Mouse (Mus musculus) CH12.LX (cell line): ENCODE results near the gene Gm20388. TPM values are rescaled to one million over a fixed set of nuclear protein-coding genes. Genes with fewer than 3 reads are reported as not detected.

Experiments used
- DNase-seq: peaks from one replicate; pipeline ENCODE4 v3.0.0-alpha.2; 2013; ENCODE audit errors: extremely low read depth
- H3K27ac ChIP-seq: 2 replicates; pipeline ENCODE4 v1.5.1; 2012; ENCODE audit warnings: low read depth, mild to moderate bottlenecking, control low read depth, moderate library complexity; ENCODE audit not compliant: insufficient read depth
- H3K27me3 ChIP-seq: replicated peaks from 2 replicates; pipeline ENCODE3; 2012; ENCODE audit warnings: inconsistent platforms
- H3K36me3 ChIP-seq, 2 experiments: replicated peaks in 1 of 2; 2 replicates each; pipeline versions ENCODE3 to v1.6.1; 2012; ENCODE audit warnings: inconsistent platforms in 1 of 2, low read length in 1 of 2, mild to moderate bottlenecking in 1 of 2, mixed read lengths in 1 of 2, moderate library complexity in 1 of 2; ENCODE audit not compliant: control insufficient read depth in 1 of 2, insufficient read depth in 1 of 2
- H3K4me1 ChIP-seq, 2 experiments: 2 replicates each; pipeline ENCODE4 v1.6.1; 2012; ENCODE audit warnings: inconsistent platforms in 1 of 2, moderate library complexity in 1 of 2; ENCODE audit not compliant: insufficient read depth in 2 of 2, control insufficient read depth in 1 of 2
- H3K4me2 ChIP-seq: 2 replicates; pipeline ENCODE4 v1.6.1; 2012; ENCODE audit warnings: low read depth, mild to moderate bottlenecking, control low read depth; ENCODE audit not compliant: poor library complexity, insufficient read depth, severe bottlenecking
- H3K4me3 ChIP-seq, 3 experiments: fragments of 150-350 bp in 1 of 3; sonication (generic) in 1 of 3; replicated peaks in 1 of 3; 2 replicates each; pipeline versions ENCODE3 to v1.5.1; 2011 to 2012; ENCODE audit warnings: low read depth in 2 of 3, low read length in 2 of 3, mild to moderate bottlenecking in 2 of 3, moderate library complexity in 2 of 3, control low read depth in 1 of 3, improper control_type of control experiment in 1 of 3, inconsistent platforms in 1 of 3, mixed read lengths in 1 of 3; ENCODE audit not compliant: poor library complexity in 1 of 3
- H3K79me2 ChIP-seq: replicated peaks from 2 replicates; pipeline ENCODE4 v1.6.1; 2012; ENCODE audit warnings: mild to moderate bottlenecking, moderate library complexity; ENCODE audit not compliant: control insufficient read depth, poor library complexity, insufficient read depth, severe bottlenecking; ENCODE audit errors: extremely low read depth
- H3K9ac ChIP-seq: 2 replicates; pipeline ENCODE4 v1.6.1; 2012; ENCODE audit warnings: low read depth, mild to moderate bottlenecking, control low read depth, moderate library complexity; ENCODE audit not compliant: insufficient read depth
- H3K9me3 ChIP-seq: replicated peaks from 2 replicates; pipeline ENCODE3; 2012; ENCODE audit warnings: low read length, inconsistent platforms, mixed read lengths
- IRF4 ChIP-seq: IDR thresholded peaks from 2 replicates; pipeline ENCODE4 v1.6.1; 2014; ENCODE audit warnings: low read depth, mild to moderate bottlenecking, inconsistent platforms, low read length, improper control_type of control experiment
- JUND ChIP-seq: conservative IDR thresholded peaks from 2 replicates; pipeline ENCODE4 v1.6.1; 2011; ENCODE audit warnings: low read depth, low read length, improper control_type of control experiment
- MAX ChIP-seq: IDR thresholded peaks from 2 replicates; pipeline ENCODE4 v1.6.1; 2011; ENCODE audit warnings: low read length, improper control_type of control experiment
- MXI1 ChIP-seq: IDR thresholded peaks from 2 replicates; pipeline ENCODE4 v1.6.1; 2011; ENCODE audit warnings: mild to moderate bottlenecking, low read depth, low read length, improper control_type of control experiment
- NRF1 ChIP-seq: IDR thresholded peaks from 2 replicates; pipeline ENCODE4 v1.6.1; 2014; ENCODE audit warnings: low read depth, mild to moderate bottlenecking, inconsistent platforms, low read length, improper control_type of control experiment, moderate library complexity
- SIN3A ChIP-seq: IDR thresholded peaks from 2 replicates; pipeline ENCODE4 v1.6.1; 2012; ENCODE audit warnings: low read length, improper control_type of control experiment, inconsistent platforms
- SMC3 ChIP-seq: IDR thresholded peaks from 2 replicates; pipeline ENCODE4 v1.6.1; 2011; ENCODE audit warnings: low read depth, low read length, improper control_type of control experiment
- USF2 ChIP-seq: conservative IDR thresholded peaks from 2 replicates; pipeline ENCODE4 v1.6.1; 2011; ENCODE audit warnings: low read depth, low read length, improper control_type of control experiment
- ZKSCAN1 ChIP-seq: IDR thresholded peaks from 2 replicates; pipeline ENCODE4 v1.6.1; 2012; ENCODE audit warnings: low read depth, inconsistent platforms, low read length, improper control_type of control experiment, borderline replicate concordance
- dilution Hi-C: fragments of 300-500 bp; cut with MboI; formaldehyde crosslinking; loops from 2 replicates; pipeline ENCODE4 v1.14.3; 2020; ENCODE audit warnings: low sequenced_read_pairs; ENCODE audit not compliant: extremely low pct_unique_long_range_greater_than_20kb, extremely low pct_ligation_motif_present
- in situ Hi-C: fragments of 300-500 bp; cut with MboI; formaldehyde crosslinking; loops from 3 replicates; pipeline ENCODE4 v1.14.3; 2019; ENCODE audit warnings: low sequenced_read_pairs, low pct_ligation_motif_present, low pct_unique_long_range_greater_than_20kb, mixed read lengths
- polyA plus RNA-seq: library from polyadenylated mRNA; unstranded; fragments of >175 nt; gene quantifications from 2 replicates; pipeline ENCODE4 v1.2.1, GENCODE M21; 2012; ENCODE audit warnings: low read depth; ENCODE audit not compliant: insufficient read length
- total RNA-seq, 2 experiments: library from RNA; depleted of rRNA; stranded (reverse); fragments of 300-350 nt in 1 of 2; fragments of >200 nt in 1 of 2; gene quantifications; 2 replicates each; pipeline ENCODE4 v1.2.3; 2012 to 2014

Gm20388 gene
- total and polyA plus RNA-seq, 3 experiments, result 14.8 to 26.3 (median 22.2) TPM

GRCm38 (mm10) chr8:120396756-120397155 lies 486.1 kb downstream of the Gm20388 start:
- peaks cover 5% of the 10 kb centered on the region for H3K9me3 ChIP-seq
- TF ChIP-seq MXI1 (no peak), USF2 (no peak), ZKSCAN1 (peak; percentile 20; the same call in 1 of the 2 replicates)
- no peak overlapping the region for H3K4me2 ChIP-seq
- no peaks in the 10 kb centered on the region for H3K79me2 ChIP-seq
- no peak overlapping the region for H3K4me3 ChIP-seq
- no peak for DNase-seq
- H3K9ac ChIP-seq, result no peak overlapping the region
- H3K36me3 ChIP-seq, result no peaks in the 10 kb centered on the region
- dilution Hi-C loops (no loop called here), in situ Hi-C loops (no loop called here)
- peaks cover 2 to 29% of the 10 kb centered on the region in 2 experiments; a peak in 2 of 4 replicates for H3K4me1 ChIP-seq
- peaks cover 7% of the 10 kb centered on the region for H3K27me3 ChIP-seq
- H3K27ac ChIP-seq, result no peak overlapping the region

- Histone ChIP-seq H3K4me1 (peaks cover 2 to 21% of the 10 kb centered on the region in 2 experiments; a peak in 2 of 4 replicates), H3K27me3 (peaks cover 8% of the 10 kb centered on the region), H3K79me2 (no peaks in the 10 kb centered on the region), H3K4me3 (no peak overlapping the region), H3K9ac (no peak overlapping the region), H3K9me3 (peaks cover 5% of the 10 kb centered on the region), H3K27ac (no peak overlapping the region), H3K36me3 (no peaks in the 10 kb centered on the region), H3K4me2 (no peak overlapping the region)
- in situ Hi-C loops, result no loop called here
- no peak for DNase-seq
- dilution Hi-C loops, result no loop called here
- TF ChIP-seq NRF1 (no peak), SMC3 (no peak)
These were observed 487.1 kb downstream of the Gm20388 start for GRCm38 (mm10) chr8:120397444-120398411.

- H3K79me2 ChIP-seq, result no peaks in the 10 kb centered on the region
- H3K4me1 ChIP-seq, result peaks cover 5 to 26% of the 10 kb centered on the region in 2 experiments; a peak in 2 of 4 replicates
- dilution Hi-C loops, result no loop called here
- no peak overlapping the region for H3K4me2 ChIP-seq
- H3K36me3 ChIP-seq, result no peaks in the 10 kb centered on the region
- no peak for DNase-seq
- peaks cover 5% of the 10 kb centered on the region for H3K9me3 ChIP-seq
- H3K27ac ChIP-seq, result no peak overlapping the region
- TF ChIP-seq IRF4 (no peak), MAX (no peak), SIN3A (no peak), JUND (no peak)
- no peak overlapping the region for H3K9ac ChIP-seq
- H3K27me3 ChIP-seq, result peaks cover 8% of the 10 kb centered on the region
- no peak overlapping the region for H3K4me3 ChIP-seq
- in situ Hi-C loops, result no loop called here
These were observed 488.7 kb downstream of the Gm20388 start for GRCm38 (mm10) chr8:120399212-120399934.
